Mouse (Mus musculus) cerebellum, adult 11-12 months (tissue): Measurements from ENCODE around the gene Mark4.

Source experiments
- DNase-seq: peaks from one replicate; pipeline ENCODE4 v3.0.0; 2022

Mark4 gene

DNA sequence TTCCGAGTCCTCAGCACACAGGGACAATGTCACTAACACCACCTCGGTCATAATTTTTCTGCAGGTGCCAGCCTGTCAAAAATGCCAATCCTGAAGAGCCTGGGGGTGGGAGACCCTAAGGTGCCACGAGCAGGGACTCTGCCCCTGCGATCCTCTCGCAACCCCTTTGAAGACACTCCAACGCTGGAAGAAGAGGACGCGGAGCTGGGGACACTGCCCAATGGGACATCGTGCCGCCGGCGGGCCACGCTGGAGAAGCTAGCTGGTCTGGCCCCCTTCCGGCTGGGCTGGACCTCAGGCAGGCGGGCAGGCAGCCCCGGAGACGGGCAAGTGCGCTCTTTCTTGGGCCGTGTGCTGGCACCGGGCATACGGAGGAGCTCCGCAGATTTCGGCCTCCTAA lies 10.8 kb upstream of the Mark4 start:
- DNase-seq = no peak

GRCm38 (mm10) chr7:19468279-19468678 lies 9.7 kb upstream of the Mark4 start:
- no peak for DNase-seq

DNA sequence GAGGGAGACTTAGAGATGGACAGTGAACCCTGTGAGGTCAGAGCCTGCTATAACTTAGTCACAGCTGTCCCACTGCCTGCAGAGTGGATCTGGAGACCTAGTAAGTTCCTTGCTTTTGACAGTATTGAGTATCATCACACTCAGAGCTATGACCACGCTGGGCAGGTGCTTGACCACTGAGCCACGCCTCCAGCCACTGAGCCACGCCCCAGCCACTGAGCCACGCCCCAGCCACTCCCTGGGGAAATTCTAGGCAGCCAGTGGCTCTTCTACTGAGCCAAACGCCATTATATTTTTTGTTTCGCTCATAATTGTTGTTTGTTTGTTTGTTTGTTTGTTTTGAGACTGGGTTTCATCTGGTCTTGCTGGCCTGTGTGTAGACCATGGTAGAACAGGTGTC lies 9.0 kb upstream of the Mark4 start:
- no peak for DNase-seq

- no peak for DNase-seq
These were observed 8.1 kb upstream of the Mark4 start for GRCm38 (mm10) chr7:19466602-19467145.

GRCm38 (mm10) chr7:19464367-19465307 lies 6.0 kb upstream of the Mark4 start:
- DNase-seq = no peak

DNA sequence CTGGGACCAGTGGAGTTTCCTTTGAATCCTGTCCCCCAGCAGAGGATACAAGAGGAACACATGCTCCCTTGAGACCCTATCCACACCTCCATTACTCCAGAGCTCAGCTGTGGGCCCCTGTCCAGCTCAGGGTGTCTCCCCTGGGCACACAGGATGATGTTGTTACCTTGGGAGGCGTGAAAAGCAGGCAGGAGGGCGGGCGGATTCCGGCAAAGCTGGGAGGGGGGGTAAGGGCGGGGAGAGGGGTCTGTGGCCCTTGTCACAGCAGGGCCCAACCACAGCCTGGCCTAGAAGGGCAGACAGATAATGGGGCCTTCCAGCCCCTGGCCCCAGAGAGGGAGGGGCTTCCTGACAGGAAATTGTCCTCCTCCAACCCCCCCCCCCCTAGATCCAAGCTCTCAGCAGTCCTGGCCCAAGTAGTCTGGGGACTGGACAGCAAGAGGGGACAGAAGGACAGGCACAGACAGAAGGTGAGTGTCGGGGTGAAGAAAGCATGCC lies 4.3 kb upstream of the Mark4 start, which contains the start of gene Exoc3l2:
Gene Exoc3l2 (plus strand): TSS at position 448 of the 498 bp plus-strand sequence.
- DNase-seq = no peak

DNA sequence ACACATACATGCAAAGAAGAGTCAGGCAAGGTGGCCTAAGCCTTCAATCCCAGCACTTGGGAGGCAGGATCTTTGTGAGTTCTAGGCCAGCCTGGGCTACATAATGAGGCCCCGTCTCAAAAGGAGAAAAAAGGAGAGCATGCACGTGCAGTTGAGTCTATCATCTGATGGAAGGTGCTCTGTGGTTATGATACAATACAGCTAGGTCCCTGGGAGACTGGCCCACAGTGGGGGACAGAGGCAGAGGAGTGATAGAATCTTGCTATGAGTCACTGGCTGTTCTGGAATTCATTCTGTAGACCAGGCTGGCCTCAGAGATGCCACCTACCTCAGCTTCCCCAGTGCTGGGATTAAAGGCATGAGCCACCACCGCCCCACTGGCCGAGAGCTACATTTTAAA lies 3.8 kb upstream of the Mark4 start:
- DNase-seq = no peak

DNA sequence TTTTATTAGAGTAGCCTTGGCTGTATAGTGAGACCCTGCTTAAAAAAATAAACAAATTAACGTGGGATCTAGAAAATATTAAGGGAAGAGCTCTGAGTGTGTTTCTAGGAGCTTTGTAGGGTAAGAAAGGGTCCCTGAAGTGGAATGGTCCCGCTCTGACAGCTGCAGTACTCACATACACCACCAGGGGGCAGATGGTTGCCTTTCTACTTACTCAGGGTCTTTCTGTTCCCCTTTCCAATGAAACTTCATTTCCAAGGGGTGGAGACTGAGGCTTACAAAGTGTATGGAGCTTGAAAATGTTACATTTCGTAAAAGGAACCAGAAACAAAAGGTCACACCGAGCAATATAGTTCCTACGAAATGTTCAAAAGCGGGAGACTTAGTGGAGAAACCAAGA lies 2.9 kb upstream of the Mark4 start:
- no peak for DNase-seq

DNA sequence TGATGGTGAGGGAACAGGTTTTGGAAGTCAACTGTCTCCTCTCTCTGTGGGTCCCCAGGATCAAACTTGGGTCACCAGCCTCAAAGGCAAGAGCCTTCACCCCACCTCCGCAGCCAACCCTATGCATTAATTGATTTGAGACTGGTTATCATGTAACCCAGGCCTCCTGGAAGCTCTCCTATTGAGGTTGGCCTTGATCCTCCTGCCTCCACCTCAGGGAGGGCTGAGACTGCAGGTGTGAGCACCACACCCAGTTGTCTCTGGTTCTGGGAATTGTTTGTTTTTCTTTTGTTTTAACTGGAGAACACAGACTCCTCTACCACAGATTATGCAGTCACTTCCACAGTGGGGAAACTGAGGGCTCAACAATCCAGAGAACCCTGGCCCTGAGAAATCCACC lies 1.9 kb upstream of the Mark4 start:
- DNase-seq = no peak

- no peak for DNase-seq
These were observed 686 bp upstream of the Mark4 start for GRCm38 (mm10) chr7:19459144-19459870.

DNA sequence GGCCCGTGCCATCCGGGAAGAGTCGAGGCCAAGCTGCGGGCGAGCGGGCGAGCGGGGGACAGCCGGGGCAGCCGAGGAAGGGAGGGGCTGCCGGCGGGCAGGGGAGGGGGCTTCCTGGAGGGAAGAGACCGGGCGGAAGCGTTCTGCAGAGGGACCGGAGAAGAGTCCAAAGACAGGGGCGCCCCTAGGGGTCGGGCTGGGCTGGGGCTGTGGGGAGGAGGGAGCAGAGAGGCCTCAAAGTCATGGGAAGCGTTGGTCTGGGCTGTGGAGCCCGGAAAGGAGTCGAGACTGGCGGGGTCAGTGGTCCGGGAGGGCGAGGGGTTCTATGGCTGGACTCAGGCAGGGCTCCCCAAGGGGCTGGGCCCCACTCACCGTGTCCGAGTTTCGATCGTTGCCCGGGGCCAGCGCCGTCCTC lies 542 bp downstream of the Mark4 start:
- peak; percentile 58 for DNase-seq

DNA sequence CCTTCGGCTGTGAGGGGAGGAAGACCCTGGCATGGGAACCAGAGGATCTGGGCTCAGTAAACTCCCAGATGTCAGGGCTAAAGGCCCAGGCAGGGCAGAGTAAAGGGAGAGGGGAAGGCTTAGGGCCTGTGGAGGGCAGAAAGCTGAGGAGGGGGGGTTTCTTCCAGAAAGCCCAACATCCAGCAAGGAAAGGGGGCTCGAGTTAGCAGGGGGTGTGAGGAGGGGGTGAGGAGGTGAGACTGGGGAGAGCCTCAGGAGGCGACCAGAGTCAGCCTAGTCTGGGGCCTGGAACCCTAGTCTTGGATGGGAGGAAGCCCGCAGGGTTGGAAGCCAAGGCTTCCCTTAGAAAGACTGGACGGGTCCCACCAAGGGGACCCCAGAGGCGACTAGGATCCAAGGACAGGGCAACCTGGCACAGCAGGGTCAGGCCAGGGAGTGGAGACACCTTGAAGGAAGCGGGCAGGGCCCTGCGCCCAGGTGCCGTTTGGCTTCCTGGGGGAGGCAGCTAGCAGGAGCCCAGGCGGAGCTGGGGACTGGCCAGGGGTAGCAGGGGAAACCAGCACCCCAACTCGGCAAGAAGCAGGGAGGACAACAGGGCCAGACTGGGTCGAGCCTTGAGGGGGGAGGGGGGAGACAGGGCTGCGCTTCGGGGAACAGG lies 1.1 kb downstream of the Mark4 start:
- no peak for DNase-seq

GRCm38 (mm10) chr7:19456628-19457027 lies 2.0 kb downstream of the Mark4 start:
- no peak for DNase-seq

DNA sequence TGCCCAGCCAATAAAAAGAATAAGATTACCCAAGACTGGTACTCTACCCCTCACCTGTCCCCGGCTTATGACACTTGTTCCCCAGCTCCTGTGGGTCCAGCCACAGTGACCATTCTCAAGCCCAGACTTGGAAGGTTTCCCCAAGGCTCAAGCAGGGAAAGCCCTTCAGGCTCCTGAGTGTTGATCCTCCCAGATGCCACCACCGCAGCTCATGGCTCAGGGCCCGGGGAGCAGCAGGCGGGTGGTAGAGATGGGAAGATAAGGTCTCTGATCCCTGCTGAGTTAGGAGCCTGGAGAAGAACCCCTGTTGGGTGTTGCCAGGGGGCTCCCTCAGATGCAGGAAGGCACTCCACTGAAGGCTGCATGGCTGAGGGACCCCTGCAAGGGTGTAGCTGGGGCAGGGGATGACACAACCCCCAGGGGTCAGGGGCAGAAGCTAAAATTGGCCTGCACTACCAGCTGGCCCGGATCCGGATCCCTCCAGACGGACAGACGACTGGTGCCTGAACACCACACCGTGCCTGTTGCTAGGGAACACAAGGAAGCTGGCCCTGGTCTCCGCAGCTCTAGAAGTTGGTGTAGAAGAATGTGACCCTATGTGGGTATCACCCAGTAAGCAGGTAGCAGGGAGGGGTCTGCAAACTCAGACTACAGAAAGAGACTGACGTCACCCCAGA lies 2.7 kb downstream of the Mark4 start:
- peak; percentile 49 for DNase-seq

DNA sequence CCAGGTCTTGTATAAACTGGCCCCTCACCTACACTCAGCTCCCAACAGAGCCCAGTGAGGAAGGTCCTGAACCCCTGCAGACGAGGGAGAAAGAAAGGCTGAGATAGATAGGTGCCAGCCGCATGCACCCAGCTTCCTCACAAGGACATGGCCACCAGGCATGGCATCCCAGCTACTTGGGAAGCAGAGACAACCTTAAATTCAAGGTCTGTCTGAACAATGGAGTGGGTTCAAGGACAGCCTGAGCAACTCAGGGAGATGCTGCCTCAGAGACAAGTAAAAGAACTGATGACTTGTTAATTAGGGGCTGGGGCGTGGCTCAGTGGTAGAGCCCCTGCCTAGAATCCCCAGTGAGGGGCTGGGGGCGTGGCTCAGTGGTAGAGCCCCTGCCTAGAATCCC lies 3.4 kb downstream of the Mark4 start:
- no peak for DNase-seq

DNA sequence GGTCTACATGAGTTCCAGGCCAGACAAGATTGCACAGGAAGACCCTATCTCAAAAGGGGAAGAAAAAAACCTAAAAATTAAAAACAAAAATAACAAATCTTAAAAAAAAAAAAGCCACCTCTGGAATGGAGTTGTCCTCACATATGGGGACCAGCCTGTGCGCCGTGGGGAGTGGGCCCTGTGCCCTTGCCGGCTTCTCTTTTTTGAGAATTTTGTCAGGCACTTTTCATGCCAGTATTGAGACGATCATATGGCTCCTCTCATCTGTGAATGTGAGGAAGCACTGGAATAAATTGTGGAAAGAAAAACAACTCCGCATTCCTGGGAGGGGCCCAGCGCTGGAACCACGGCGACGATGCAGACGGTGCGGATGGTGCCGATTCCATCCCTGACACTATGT lies 9.5 kb downstream of the Mark4 start:
- no peak for DNase-seq

DNA sequence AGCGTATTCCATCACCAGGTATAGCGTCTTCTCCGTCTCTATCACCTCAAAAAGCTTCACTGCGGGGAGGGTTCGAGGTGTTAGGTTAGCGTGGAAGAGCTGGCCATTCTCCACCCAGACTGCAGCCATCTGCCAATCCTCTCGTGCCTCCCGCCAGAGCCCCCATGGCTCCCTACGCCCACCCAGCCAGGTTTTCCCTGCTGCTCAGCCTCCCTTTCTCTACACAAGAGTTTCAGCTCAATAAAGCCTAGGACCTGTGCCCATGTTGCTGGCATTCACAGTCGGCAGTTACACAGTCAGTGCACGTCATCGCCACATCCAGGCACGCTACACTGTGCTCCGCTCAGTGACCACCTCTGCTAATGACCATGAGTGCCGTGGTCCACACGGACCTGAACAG lies 10.9 kb downstream of the Mark4 start:
- DNase-seq = peak; percentile 69

- DNase-seq = no peak
These were observed 13.8 kb downstream of the Mark4 start for GRCm38 (mm10) chr7:19444801-19445200.

- DNase-seq = peak; percentile 78
These were observed 15.3 kb downstream of the Mark4 start for GRCm38 (mm10) chr7:19443344-19443743.

GRCm38 (mm10) chr7:19441448-19442091 lies 17.1 kb downstream of the Mark4 start:
- DNase-seq = no peak

DNA sequence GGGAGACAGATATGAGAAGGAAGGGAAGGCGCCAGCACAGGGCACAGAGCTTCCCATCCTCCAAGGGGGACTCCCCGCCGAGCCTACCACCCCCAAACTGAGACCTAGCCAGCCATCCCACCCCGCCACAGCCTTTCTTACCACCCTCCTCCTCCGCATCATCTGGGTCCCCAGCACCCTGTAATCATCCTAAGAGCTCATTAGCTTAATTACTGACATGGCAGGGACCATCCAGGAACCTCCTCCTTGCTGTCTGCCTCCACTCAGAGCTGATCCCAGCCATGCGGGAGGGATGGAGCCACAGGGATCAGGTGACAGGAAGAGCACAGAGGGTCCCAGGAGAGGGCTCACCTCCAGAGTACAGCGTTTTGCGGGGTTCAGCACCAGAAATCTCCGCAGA lies 21.6 kb downstream of the Mark4 start:
- no peak for DNase-seq

GRCm38 (mm10) chr7:19436276-19436675 lies 22.3 kb downstream of the Mark4 start:
- DNase-seq = no peak
